Mouse (Mus musculus): ENCODE results near the gene Prnd. TPM values are rescaled to one million over a fixed set of nuclear protein-coding genes. Genes with fewer than 3 reads are reported as not detected.

Gene Prnd
- total RNA-seq, 2 experiments from 2014 or later: 0.08 to 0.15 TPM

DNA sequence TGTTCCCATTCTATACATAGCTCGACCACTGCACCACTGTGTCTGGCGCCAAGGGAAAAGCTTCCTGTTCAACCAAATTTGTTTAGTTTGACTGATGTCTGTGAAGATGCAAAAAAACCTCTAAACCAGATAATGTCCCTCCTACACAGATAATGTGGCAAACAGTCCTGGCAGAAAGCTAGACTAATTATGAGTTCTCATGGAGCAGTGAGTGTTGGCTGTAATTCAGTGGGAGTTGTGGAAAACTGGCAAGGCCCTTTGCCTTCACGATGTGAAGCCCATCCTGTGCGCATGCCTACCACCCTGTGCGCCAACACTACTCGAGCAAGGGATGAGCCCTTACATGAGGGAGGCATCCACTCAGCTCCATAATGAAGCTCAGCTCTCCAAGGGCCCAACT, 4.9 kb upstream of the Prnd start:
- intact Hi-C loops (cut with DNase I): loop anchor here (10.0 kb wide), 1 partner anchor 401 kb away; no protein-coding TSS in a partner anchor
- Histone ChIP-seq H3K4me3 (no peak overlapping the region), H3K27ac (no peak overlapping the region)
- no peak for TF ChIP-seq CTCF (IDR thresholded peaks at IDR 0.05)
- DNase-seq: no peak

DNA sequence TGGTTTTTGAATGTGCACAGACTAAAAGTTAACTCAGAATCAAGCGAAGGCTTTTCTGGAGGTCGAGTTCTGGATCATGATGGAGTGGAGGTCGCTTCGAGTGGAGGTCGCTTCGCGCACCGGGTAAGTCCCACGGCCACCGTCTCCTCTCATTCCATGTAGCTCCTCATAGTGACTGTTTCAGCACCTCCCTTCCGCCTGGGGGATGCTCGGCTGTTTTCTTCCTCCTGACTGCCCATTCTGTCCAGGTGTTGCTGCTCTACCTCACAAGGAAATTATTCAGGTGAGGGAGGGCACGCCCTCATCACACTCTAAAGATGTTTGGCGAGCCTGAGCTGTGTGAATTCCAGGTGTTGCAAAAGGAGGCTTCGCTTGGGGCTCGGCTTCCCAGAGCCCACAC, 4.3 kb upstream of the Prnd start:
- intact Hi-C loops (cut with DNase I): loop anchor here (10.0 kb wide), 1 partner anchor 402 kb away; no protein-coding TSS in a partner anchor
- no peak for TF ChIP-seq CTCF (IDR thresholded peaks at IDR 0.05)
- DNase-seq: no peak
- H3K27ac ChIP-seq: no peak overlapping the region
- H3K4me3 ChIP-seq: no peak overlapping the region

- intact Hi-C loops (cut with DNase I): loop anchor here (10.0 kb wide), 1 partner anchor 403 kb away; no protein-coding TSS in a partner anchor
- TF ChIP-seq CTCF (IDR thresholded peaks at IDR 0.05): no peak
- H3K4me3 ChIP-seq: no peak overlapping the region
- no peak overlapping the region for H3K27ac ChIP-seq
- DNase-seq: no peak
Measured at GRCm38 (mm10) chr2:131948156-131948555, 2.5 kb upstream of the Prnd start.

DNA sequence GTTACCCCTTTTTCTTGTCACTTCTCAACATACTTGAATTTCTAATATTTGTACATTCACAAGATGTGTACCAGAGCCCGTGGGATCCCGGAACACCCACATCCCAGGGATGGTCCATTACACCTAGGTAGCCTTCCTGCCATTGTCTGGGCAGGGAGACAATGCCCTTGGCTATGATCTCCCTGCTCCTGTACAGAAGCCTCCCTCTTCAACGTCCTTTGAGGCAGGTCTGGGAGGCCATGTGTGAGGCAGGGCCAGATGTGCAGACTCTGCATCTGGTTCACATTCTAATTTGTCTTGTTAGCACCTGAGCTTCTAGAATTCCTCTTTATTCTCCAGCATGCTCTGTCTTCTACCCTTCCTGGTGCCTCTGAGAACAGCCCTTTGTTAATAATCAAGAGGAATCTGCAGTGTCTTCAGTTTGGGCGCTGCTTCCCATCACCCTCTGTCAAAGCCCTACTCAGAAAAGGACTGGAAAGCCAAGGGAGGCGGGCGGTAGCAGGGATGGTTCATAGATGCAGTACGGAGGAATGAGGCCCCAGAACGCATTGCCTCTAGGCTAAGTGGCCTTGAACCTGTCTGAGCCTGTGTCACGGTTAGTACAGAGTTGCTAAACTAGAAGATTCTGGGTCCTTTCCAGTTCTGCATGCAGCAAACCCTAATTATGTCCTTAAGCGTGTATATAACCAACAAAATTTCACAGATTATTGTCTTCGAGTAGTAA, 1.6 kb upstream of the Prnd start:
- no peak overlapping the region for H3K4me3 ChIP-seq
- intact Hi-C loops (cut with DNase I): loop anchor here (10.0 kb wide), 1 partner anchor 404 kb away; no protein-coding TSS in a partner anchor
- H3K27ac ChIP-seq: no peak overlapping the region
- no peak for TF ChIP-seq CTCF (IDR thresholded peaks at IDR 0.05)
- no peak for DNase-seq

DNA sequence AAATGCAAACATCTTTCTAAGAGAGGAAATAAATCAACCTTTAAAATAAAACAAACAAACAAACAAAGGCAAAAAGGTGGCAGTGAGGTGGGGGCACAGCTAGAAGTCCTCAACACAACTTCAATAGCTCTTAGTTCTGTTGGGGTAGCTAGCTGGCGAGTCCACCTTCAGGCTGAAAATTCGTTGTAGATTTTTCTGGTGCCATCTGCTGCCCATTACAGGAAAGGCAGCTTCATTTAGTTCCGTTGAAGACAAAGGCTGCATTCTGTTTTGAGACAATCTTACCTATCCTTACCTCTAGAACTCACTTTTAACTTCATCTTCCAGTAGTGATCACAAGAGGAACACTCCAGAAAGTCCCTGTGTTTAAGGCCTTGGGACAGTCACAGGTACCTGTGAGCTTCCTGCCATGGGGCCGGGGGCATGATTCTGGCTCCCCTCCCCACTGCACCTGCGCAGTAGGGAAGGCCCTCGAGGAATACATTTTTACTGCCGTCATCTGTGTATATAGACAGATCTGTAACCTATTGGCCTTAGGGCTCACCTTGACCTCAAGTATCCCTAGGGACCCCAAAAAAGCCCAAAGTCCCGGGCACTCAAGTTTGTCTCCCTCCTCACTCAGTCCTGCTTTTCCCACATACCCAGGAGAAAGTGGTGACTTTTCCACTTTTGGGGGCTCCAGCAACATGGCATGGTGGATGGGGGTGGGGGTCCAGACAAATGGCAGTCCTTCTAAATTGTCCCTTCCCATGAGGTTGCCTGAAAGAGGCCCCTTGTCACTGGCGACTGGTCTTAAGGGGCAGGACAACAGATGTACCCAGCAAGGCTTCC, 679 bp upstream of the Prnd start:
- TF ChIP-seq CTCF (IDR thresholded peaks at IDR 0.05): peak; percentile 76
- no peak overlapping the region for H3K27ac ChIP-seq
- H3K4me3 ChIP-seq: no peak overlapping the region
- intact Hi-C loops (cut with DNase I): loop anchor here (10.0 kb wide), 1 partner anchor 405 kb away; no protein-coding TSS in a partner anchor
- DNase-seq: peak; percentile 37

- H3K27ac ChIP-seq: no peak overlapping the region
- intact Hi-C loops (cut with DNase I): no loop called here
- no peak for DNase-seq
Measured at GRCm38 (mm10) chr2:131952456-131952855, 1.8 kb downstream of the Prnd start.

DNA sequence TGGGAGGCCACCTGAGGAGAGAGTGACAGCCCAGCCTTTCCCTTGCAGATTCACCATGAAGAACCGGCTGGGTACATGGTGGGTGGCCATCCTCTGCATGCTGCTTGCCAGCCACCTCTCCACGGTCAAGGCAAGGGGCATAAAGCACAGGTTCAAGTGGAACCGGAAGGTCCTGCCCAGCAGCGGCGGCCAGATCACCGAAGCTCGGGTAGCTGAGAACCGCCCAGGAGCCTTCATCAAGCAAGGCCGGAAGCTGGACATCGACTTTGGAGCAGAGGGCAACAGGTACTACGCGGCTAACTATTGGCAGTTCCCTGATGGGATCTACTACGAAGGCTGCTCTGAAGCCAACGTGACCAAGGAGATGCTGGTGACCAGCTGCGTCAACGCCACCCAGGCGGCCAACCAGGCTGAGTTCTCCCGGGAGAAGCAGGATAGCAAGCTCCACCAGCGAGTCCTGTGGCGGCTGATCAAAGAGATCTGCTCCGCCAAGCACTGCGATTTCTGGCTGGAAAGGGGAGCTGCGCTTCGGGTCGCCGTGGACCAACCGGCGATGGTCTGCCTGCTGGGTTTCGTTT, 2.4 kb downstream of the Prnd start:
- Histone ChIP-seq H3K27ac (no peak overlapping the region), H3K4me3 (peak overlapping the region; percentile 54)
- TF ChIP-seq CTCF (IDR thresholded peaks at IDR 0.05): no peak
- DNase-seq: peak; percentile 31
- intact Hi-C loops (cut with DNase I): no loop called here

More at GRCm38 (mm10) chr2:131952456-131952855, 1.8 kb downstream of the Prnd start:
- H3K4me3 ChIP-seq: no peak overlapping the region
- TF ChIP-seq CTCF (IDR thresholded peaks at IDR 0.05): no peak

GRCm38 (mm10) chr2:131953711-131954110, 3.0 kb downstream of the Prnd start:
- intact Hi-C loops (cut with DNase I): no loop called here
- no peak overlapping the region for H3K4me3 ChIP-seq
- no peak overlapping the region for H3K27ac ChIP-seq
- no peak for DNase-seq
- TF ChIP-seq CTCF (IDR thresholded peaks at IDR 0.05): no peak

GRCm38 (mm10) chr2:131954835-131955234, 4.2 kb downstream of the Prnd start:
- H3K27ac ChIP-seq: no peak overlapping the region
- no peak for DNase-seq
- intact Hi-C loops (cut with DNase I): no loop called here

DNA sequence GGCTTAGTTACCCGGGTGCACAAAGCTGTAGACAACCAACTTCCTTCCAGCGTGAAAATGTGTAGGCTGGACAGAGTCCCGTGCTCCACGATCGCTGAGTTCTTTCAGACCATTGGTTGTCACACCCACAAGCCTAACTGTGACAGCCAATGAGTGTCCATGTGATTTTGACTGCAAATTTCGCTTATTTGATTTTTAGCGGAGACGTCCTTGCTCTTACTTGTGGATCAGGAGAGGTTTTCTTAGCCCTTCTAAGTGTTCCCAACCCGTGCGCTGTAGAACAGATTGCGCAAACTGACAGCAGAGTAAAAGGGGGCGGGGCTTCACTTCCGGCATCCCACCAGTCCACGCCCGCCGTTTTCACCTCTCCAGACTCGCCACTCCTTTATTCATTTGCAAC, 4.6 kb downstream of the Prnd start:
- H3K27ac ChIP-seq: no peak overlapping the region

More at GRCm38 (mm10) chr2:131954835-131955234, 4.2 kb downstream of the Prnd start:
- no peak for TF ChIP-seq CTCF (IDR thresholded peaks at IDR 0.05)
- H3K4me3 ChIP-seq: peak overlapping the region; percentile 66

GRCm38 (mm10) chr2:131956336-131957256, 5.9 kb downstream of the Prnd start:
- intact Hi-C loops (cut with DNase I): no loop called here

More for the DNA sequence above, 4.6 kb downstream of the Prnd start:
- peak; percentile 46 for DNase-seq
- intact Hi-C loops (cut with DNase I): no loop called here
- H3K4me3 ChIP-seq: peak overlapping the region; percentile 66
- TF ChIP-seq CTCF (IDR thresholded peaks at IDR 0.05): no peak

More at GRCm38 (mm10) chr2:131956336-131957256, 5.9 kb downstream of the Prnd start:
- TF ChIP-seq CTCF (IDR thresholded peaks at IDR 0.05): no peak
- no peak for DNase-seq
- no peak overlapping the region for H3K4me3 ChIP-seq
- no peak overlapping the region for H3K27ac ChIP-seq
